Mouse (Mus musculus) inflammation-experienced regulatory T-cells, adult 6 months (primary cell): ENCODE data around the gene Zfp488. TPM values are rescaled to one million over a fixed set of nuclear protein-coding genes. Genes with fewer than 3 reads are reported as not detected.

Experiments
- ATAC-seq: one replicate; pipeline ENCODE4 v1.8.0; 2017
- polyA plus RNA-seq, 3 experiments: library from polyadenylated mRNA; unstranded; fragments of 100-300 nt; shearing (Covaris generic); gene quantifications; one replicate each; pipeline ENCODE4 v1.2.1; 2017

Zfp488 gene
- polyA plus RNA-seq: not detected

DNA sequence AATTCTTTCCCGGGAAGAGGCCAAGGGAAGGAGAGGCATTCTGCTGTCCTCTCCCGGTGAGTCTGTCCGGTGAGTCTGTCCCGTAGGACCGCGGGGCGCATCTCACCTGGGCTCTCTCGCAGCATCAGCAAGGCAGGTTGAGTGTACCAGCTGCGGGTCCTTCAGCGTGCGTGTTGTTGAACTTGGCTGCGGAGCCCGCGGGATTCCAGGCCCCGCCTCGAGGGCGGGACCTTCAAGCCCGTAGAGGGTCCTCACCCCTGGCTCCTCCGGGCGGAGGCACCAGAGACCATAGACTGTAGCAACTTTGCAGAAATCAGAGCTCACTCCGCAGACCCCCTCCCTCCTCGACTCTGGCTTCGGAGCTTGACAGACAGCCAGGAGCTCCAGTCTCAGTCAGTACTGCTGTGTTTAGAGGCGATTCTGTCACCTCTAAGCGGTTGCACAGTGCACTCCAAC is at the start of gene Zfp488:
TSS of gene Zfp488 (minus strand) at position 161 of the 456 bp plus-strand sequence.
- no peak for ATAC-seq

DNA sequence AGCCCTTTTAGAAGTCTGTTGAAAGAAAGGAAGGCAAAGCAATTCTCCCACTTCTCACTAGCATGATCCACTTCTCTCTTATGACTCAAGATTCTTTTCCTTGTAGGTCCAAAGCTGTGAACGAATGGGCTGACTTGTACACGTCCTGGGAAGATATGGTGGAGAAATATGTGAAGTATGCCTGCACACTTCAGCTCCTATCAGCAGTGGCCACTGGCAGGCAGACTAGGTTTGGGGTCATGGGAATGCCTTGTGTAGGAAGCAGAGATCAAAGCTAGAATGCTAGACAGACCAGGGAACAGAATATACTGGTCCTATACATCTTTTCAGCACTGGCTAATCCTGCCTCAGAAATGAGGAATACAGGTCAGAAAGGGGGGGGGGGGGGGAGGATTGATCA is 48.1 kb upstream of the Zfp488 start:
- no peak for ATAC-seq

DNA sequence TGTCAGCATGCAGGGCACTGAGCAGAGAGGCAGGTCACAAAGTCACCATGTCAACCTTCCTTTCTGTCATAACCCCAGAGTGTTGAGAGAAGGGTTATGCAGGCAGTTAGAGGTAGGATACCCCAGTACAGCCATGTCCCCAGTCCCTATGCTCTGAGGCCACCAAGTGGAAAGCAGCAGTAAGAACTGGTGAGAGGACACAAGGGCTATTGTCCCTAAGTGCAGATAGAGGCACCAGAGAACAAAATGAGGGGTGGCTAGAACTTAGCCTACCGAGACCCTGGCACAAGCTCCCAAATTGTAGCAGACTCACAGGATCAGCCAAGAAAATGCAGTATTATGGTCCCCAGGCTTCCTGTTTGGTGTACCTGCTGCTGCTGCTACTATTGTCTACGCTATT is 38.4 kb upstream of the Zfp488 start:
- no peak for ATAC-seq

DNA sequence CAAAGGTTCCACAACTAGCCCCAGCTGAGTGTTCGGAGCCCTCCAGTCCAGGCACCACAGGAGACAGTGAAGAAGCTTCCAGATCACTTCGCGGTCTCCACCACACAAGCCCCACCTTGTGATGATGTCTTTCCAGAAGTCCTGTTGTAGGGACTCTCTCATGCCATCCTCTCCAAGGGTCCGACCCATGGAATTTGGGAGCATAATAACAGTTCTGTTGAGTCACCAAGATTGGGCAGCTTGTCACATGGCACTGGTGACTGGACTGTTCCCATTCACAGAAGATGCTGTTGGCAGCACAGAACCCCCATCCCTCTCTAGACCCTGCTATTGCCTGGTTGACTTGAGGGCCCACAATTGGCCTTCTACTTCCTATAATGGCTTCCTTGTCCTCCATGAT is 37.8 kb upstream of the Zfp488 start, which contains the start of gene Gm5460:
TSS of gene Gm5460 (plus strand) at position 378 of the 400 bp plus-strand sequence.
- ATAC-seq: no peak

DNA sequence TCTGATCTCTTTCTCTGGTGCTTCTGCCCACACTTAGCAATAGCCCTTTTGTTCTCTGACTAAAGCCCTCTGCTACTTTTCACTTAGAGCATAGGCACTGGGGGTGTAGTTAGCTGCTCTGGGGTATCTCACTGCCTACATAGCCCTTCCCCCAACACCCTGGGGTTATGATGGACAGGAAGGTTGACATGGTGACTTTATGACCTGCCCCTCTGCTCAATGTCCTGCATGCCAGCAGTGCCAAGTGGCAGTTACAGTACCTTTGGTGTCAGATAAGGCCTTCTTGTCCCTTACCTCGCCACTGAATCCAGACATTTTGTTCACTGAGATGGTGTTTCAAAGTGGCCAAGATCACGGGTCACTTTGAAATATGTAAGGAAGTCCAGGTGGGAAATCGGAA is 36.5 kb upstream of the Zfp488 start, which contains the start of gene Gm30083:
TSS of gene Gm30083 (minus strand) at position 120 of the 400 bp plus-strand sequence.
- no peak for ATAC-seq

DNA sequence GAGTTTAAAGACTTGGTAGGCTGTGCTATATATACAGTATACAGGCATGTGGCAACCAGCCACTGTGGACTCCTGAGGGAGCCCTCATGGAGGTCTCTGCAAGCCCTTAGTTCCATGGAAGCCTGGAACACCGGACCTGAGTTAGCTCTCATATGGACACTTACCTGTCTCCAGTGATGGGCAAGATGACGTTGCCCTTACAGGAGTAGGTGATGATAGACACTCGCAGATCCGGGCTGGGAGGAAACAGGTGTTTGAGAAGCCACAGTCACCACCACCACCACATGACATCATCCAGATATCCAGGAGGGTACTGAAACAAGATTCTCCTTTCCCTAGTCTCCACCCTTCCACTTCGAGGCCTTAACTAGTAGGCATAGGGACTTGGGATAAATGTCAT is 23.8 kb upstream of the Zfp488 start:
- ATAC-seq: no peak

DNA sequence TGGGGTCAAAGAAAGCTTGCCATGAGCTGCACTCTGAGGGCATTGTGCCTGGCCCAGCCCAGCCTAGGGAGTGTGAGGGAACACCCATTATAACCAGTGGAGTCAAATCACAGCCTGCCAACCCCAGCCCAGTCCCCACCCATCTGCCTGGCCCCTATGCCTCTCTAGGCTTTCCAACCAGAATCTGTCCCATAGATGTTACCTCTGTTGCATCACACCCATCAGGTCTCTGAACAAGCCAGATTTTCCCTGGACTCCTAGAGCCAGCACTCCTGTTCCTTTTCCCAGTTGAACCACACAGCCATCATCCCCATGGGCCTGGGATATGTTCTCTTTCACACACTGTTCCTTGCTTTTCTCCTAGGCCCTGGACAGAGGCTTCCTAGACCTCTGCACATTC is 22.9 kb upstream of the Zfp488 start:
- ATAC-seq: no peak

DNA sequence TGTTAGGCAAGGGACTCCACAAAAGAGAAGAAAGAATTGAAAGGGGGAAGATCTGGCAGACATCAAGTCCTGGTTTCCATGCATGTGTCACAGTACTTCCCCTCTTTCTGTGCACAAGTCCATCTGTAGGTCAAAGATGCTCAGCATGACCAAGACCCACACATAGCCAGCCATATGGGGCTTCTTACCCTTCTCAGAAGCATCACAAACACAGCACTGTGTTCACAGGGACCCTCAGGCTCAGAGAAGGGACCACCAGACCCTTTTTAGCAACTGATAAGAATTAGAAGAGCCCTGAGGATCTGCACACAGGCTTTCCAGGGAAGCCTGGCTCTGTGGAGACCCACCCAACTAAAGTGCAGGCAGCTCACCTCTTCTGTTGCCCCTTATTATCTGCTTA is 21.5 kb upstream of the Zfp488 start:
- ATAC-seq: no peak

DNA sequence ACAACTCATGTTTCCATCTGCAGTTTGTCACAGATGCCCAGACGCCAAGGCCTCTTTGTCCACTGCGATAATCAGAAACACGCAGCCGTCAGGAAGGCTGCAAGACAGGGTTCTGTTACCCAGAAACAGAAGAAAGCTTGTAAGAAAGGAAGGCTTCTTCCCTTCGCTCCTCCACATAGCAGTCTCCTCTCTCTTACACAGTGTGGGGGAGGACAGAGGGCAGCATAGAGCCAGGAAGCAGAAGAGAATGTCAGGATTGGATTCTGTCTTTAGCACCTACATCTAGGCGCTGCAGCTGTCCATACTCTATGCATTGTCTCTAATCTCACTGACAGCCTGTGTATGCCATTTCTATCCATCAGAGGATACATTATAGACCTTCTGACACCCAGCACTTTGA is 18.9 kb upstream of the Zfp488 start:
- ATAC-seq: no peak

DNA sequence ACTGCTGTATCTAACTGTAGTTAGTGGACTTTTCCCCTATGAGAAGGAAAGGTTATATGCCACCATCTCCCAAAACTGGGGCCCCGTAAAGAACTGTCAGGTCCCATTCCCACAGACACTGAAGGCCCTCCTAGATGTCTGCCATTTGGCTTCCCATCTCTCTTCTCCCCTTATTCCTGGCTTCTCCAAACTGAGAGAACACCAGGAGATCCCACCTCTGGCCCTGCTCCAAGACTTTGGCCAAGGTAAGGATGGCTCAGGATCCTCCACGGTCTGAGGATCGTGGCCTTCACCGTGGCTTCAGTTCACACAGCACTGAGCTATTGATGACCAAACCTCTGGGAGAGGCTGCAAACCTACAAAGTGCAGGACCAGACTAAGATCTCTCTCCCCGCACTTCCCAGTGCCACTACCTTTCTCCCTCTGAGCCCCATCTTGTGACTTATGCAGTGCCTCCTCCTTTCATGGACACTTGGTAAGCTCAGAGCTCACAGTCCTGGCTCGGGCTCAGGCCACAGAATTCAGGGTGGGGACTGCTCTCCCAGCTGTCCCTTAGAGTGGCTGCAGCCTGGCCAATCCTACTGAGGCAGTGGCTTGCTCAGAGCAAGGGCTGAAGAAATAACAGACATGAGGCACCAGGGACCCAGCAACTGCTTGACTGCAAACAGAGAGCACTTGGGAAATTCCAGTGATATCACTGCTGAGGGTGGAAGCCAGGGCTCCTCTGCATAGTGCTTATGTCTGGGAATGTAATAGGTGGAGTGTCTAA is 15.1 kb upstream of the Zfp488 start:
- no peak for ATAC-seq

DNA sequence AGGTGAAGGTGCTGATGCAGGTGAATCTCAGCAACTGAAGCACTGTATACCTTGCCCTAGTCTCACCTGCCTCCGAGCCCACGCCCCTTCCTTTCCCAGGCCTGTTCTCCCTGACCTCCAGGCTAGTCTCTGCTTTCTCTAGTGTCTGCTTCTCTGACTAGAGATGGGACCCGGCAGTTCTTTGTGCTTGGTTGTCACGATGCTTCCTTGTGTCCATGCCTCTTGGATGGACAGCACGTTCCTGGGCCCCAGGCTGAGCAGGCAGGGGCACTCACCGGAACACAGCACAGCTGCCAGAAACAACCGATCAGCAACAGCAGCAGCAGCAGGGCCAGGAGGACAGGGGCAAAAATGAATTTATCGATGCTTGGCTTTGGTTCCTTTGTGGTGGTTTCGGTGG is 14.5 kb upstream of the Zfp488 start:
- ATAC-seq: no peak

DNA sequence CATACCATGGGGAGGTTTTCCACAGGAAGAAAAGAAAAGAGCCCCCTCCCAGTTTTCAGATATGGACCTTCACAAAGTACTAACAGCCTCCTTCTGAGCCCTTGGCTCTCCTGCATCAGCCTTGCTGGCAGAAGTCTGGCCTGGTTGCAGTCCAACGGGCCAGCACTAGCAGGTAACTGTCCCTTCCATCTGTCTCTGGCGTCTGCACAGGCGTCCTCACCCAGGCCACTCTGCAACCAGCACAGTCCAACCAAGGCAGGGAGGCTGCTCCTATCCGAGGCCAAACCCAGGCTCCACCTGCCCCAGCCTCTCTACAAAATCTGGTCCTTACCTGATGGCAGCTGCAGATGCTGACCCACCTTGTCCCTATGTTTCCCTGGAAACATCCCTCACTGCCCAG is 13.4 kb upstream of the Zfp488 start:
- ATAC-seq: no peak

DNA sequence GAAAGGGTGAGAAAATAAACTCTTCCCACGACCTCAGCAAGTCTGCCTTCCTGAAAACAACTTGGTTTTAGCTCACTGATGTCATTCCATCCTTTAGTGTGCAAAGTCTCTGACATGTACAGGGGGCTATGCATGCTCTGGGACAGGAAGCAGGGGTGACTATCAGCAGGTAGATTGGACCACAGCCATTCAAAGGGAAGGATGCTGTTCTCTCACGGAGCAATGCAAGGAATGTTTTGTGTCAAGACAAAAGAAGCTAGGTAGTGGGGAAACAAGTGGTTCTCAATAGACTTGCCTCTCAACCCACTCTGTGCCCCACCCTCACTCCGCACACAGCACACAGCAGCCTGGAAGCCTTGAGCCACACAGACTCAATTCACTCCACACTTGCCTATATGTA is 10.6 kb upstream of the Zfp488 start:
- ATAC-seq: no peak

DNA sequence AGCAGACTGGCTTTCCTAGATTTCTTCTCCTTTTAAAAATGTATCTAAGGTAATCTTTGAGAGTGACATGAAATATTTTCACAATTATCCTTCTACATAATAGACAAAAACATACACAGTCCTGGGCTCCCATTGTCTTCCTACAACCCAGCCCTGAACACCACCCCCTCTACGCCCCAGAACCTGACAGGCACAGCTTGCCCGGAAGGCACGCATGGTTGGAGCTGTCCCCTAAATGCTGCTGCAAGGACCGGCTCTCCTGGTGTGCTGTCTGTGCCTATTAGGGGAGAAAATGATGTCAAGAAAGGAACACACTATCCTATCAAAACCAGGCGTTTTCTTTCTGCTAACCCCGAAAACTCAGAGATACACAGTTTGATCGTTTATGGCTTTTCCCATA is 816 bp downstream of the Zfp488 start:
- no peak for ATAC-seq

DNA sequence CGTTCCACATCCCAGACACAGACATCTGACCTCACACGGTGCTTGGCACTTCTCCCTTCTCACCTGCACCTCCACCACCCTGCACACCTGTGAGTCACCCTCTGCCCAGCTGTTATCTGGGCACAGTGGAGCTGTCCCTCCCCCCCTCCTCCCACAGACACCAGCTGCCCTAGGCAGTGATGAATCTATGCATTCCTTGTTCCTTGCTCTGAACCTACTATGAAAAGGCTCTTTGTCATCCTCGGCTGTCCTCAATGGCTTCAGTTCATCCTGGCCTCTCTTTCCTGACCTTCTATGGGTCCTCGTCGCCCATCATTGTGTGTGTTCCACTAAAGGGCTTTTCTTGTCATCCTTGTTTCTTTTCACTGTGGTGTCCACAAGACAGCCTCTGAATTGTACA is 3.8 kb downstream of the Zfp488 start:
- ATAC-seq: no peak

DNA sequence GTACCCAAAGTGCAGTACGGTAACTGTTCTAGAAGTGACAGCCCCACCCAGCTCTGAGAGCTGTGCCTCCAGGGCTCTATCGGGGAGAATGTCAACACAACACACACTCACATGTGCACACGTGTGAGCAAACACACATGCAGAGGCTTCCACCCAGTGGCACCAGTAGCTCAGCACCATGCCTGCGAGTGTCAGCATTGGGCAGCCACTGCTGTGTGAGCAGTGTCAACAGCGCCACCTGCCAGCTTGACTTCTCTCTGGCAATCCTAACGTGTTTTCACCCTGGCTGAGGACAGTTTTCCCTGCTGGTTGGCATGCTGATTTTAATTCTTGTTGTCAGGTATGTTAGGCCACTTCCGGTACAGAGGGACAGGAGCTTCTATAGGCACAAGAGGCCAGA is 5.9 kb downstream of the Zfp488 start:
- ATAC-seq: no peak

DNA sequence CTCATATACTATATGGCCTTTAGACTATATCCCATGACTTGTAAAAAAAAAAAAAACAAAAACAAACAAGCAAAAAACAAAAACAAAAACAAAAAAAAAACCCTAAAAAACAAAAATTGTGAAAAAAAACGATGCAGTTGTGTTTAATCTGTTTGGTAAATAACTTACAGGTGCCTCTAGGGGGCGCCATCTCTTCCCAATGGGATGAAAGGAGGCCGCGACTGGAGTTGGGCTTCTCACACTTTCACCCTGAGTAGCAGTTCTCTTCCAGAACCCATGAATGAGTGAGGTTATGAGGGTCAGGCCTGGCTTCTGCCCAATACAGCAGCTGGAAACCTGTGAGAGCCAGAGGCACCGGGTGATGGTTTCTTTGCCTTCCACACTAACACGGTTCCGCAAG is 12.9 kb downstream of the Zfp488 start:
- no peak for ATAC-seq

DNA sequence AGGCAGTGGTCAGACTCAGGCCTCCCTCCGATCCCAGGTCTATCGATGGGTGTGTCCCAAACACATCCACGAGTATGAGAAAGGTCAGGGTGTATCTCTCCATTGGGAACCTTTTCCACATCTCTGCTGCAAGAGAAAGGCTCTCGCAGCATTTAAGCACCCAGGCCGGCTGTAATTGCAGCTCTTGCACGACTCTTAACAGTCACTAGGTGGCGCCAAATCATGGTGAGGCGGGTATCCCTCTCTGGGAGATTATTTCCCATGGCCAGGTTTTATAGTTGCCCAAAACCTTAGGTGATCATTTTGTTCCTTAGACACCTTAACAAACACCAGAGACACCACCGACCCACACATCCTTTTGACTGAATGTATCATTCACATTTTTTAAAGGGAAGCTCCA is 19.2 kb downstream of the Zfp488 start:
- no peak for ATAC-seq

DNA sequence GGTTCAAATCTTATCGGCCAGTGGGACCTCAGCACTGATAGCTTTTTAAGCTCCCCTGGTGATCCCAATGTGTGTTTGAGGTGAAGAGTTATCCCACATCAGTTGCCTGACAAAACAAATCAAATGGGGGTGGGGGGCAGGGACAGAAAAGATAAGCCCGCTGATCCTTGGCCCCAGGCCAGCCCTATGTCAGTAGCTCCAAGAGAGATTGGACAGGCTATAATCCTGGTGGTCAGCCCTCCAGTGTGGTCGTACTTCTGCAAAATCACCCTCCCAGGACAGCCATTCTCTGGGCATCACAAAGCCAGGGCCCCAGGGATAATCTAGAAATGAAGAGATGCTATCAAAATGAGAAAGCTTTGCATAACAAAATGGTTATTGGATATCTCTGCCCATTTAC is 19.7 kb downstream of the Zfp488 start:
- ATAC-seq: no peak

DNA sequence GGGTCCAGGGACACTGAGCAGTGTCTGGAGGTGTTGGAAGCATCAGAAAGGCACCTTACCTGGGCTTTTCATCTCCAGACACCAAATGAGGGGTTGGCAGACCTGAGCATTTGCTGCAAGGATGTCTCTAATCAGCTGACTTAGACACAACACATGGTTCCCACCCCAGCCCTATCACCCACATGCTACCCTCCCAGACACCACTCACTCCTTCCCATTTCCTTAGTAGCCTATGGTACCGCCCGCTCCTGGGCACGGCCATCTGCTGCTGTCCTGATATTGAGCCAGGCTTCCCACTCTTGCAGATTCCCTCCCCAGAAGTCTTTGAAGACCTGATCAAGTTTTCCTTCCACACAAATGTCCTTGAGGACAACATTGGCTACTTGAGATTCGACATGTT is 20.4 kb downstream of the Zfp488 start:
- no peak for ATAC-seq

DNA sequence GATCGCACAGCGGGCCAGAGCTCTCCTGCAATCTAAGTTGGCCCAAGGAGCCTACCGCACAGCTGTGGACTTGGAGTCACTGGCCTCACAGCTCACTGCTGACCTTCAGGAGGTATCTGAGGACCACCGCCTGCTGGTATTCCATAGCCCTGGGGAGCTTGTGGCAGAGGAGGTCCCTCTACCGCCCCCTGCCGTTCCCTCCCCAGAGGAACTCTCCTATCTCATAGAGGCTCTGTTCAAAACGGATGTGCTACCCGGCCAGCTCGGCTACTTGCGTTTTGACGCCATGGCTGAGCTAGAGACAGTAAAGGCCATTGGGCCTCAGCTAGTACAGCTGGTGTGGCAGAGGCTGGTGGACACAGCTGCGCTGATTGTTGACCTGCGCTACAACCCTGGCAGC is 22.5 kb downstream of the Zfp488 start:
- ATAC-seq: no peak

DNA sequence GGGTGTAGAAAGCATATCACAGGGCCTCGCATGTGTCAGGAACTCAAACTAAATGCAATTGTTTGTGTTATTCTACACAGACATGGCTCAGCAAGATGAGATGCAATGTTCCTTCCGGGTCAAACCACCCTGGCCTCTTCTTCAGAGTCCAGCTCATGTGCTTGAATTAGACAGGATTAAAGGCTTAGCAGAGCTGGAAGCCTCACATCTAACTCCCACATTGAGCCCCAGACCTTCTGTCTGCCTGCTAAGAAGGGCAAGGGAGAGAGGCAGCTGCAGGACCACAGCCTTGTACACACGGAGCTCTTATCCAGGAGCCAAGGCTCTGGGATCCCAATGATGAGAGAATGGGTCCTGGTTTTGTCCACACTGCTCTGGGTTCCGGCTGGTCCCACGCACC is 24.8 kb downstream of the Zfp488 start, which contains the start of gene Rbp3:
TSS of gene Rbp3 (plus strand) at position 243 of the 400 bp plus-strand sequence.
- ATAC-seq: no peak

DNA sequence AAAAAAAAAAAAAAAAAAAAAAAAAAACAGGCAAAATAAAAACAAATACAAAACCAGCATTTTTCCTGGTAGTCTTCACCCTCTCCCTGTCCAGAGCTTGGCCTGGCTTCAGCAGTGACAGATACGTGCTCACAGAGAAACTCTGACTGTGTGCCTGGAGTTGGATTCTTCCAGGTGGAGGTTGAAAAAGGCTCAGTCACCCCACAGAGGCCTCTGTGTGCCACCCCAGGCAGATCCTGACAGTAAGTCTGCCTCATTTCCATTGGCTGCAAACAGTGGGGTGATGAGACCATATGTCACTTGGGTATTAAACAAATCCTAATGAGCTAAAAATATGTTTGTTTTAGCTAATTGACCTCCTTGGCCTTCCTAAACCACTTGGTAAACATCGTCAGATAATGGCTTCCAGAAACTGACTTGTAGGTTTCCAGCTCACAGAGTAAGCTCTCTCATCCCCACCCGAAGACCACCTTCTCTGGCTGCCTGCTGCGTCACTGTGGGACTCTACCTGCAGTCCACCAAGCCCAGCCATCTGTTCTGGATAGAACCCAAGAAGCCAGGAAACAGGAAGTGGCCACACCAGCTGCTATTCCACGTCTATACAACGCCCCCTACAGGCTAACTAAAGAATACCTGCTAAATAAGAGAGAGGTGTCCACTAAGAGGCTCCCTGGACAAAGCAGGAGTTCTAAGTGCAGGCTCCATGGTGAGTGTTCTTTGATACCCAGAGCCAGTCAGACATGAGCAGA is 26.2 kb downstream of the Zfp488 start:
- no peak for ATAC-seq

DNA sequence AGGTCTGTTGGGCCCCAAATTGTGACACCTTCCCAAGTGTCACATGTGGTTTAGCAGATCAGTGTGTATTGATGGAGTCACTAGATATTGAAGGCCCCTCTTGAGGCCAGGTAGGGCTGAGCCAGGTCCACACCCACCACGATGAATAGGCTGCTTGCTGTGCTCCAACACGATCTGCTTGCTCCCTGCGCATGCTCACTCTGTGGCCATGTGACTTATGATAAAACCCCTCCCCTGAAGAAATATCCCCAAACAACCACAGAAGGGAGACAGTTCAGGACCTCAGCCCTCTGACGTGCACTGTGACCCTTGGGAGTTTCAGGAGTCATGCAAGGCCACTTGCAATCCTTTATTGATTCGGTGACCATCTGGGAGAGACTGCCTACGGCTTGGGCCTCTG is 32.4 kb downstream of the Zfp488 start:
- ATAC-seq: no peak
